In genomic region chr1:133423166-133423542, GRCm38 (mm10) we compare ENCODE assay signal across 8 mouse cellular contexts. TPM values are rescaled to one million over a fixed set of nuclear protein-coding genes. Genes with fewer than 3 reads are reported as not detected.
DNase-seq lines count a peak whose midpoint lies in the region; ATAC-seq and TF ChIP-seq lines count a peak whose summit lies in the region.

No protein-coding gene starts in this region.

- peak overlapping the region; percentile 18 for H3K4me3 ChIP-seq in C2C12 (ENCODE audit: insufficient read depth, poor library complexity, severe bottlenecking)
- H3K4me3 ChIP-seq in heart, embryonic 14.5 days (ENCODE audit: control insufficient read depth in 1 of 2, insufficient read depth in 1 of 2, low read depth in 1 of 2, low read length in 2 of 2) = peak overlapping the region; percentile 58 to 78
- peak overlapping the region; percentile 60 for H3K4me3 ChIP-seq in liver, embryonic 12.5 days
- H3K4me3 ChIP-seq in stomach, postnatal 0 days (ENCODE audit: low read depth, low read length) = peak overlapping the region; percentile 75

- TF ChIP-seq EP300 in stomach, postnatal 0 days (optimal IDR thresholded peaks at IDR 0.05) = no peak

- peak; percentile 53 for DNase-seq in adrenal gland, postnatal 14 days
- no peak for DNase-seq in adrenal gland, adult 2 months
- DNase-seq in stomach, postnatal 0 days (ENCODE audit: low spot score) = peak; percentile 46
- no peak for DNase-seq in frontal cortex, postnatal 36 days (ENCODE audit: low spot score in 2 of 2)
- DNase-seq in spleen, postnatal 14 days (ENCODE audit: low spot score in 2 of 2) = no peak

- WGBS in heart, embryonic 14.5 days = 0% methylated on average over 31 of the region's 31 CpGs
- under 1% methylated on average over 31 of the region's 31 CpGs for WGBS in liver, embryonic 12.5 days (ENCODE audit: insufficient replicate concordance)
- WGBS in stomach, postnatal 0 days = under 1% methylated on average over 31 of the region's 31 CpGs

- peak overlapping the region; percentile 100 for H3K4me2 ChIP-seq in heart, embryonic 14.5 days (ENCODE audit: low read length)
- peak overlapping the region; percentile 76 for H3K4me2 ChIP-seq in liver, embryonic 12.5 days
- peak overlapping the region; percentile 98 for H3K4me2 ChIP-seq in stomach, postnatal 0 days (replicated peaks; ENCODE audit: low read depth)

- H3K36me3 ChIP-seq in C2C12 (ENCODE audit: control insufficient read depth, insufficient read depth) = no peaks in the 10 kb centered on the region
- H3K36me3 ChIP-seq in heart, embryonic 14.5 days (ENCODE audit: control insufficient read depth, insufficient read depth, low read length) = no peaks in the 10 kb centered on the region
- H3K36me3 ChIP-seq in liver, embryonic 12.5 days = no peaks in the 10 kb centered on the region
- H3K36me3 ChIP-seq in stomach, postnatal 0 days (ENCODE audit: control insufficient read depth, insufficient read depth, low read length) = no peaks in the 10 kb centered on the region

- H3K27me3 ChIP-seq in C2C12 (ENCODE audit: control insufficient read depth, insufficient read depth, insufficient read length) = peaks cover 60% of the 10 kb centered on the region
- H3K27me3 ChIP-seq in heart, embryonic 14.5 days (ENCODE audit: control insufficient read depth, insufficient read depth, low read length) = no peaks in the 10 kb centered on the region; the same call in 1 of the 2 replicates
- peaks cover 82% of the 10 kb centered on the region for H3K27me3 ChIP-seq in liver, embryonic 12.5 days (replicated peaks)
- no peaks in the 10 kb centered on the region for H3K27me3 ChIP-seq in stomach, postnatal 0 days (ENCODE audit: control insufficient read depth, insufficient read depth, low read length)

- peak overlapping the region; percentile 8 to 87; a peak in 2 of 4 replicates for H3K27ac ChIP-seq in heart, embryonic 14.5 days (replicated peaks in 1 of 2; ENCODE audit: control insufficient read depth in 1 of 2, insufficient read depth in 1 of 2, low read depth in 2 of 2, low read length in 2 of 2)
- H3K27ac ChIP-seq in liver, embryonic 12.5 days = 0 out of 2 replicates have a peak overlapping the region, but pooled peaks have one; percentile 72
- peak overlapping the region; percentile 92 for H3K27ac ChIP-seq in stomach, postnatal 0 days (replicated peaks)

- H3K79me2 ChIP-seq in C2C12 (ENCODE audit: control insufficient read depth, insufficient read depth) = no peaks in the 10 kb centered on the region

- peak; percentile 3; the same call in 1 of the 2 replicates for ATAC-seq in heart, embryonic 14.5 days (ENCODE audit: insufficient number of reproducible peaks, insufficient read depth, low FRiP score, low read depth)
- ATAC-seq in liver, embryonic 12.5 days = no peak
- ATAC-seq in stomach, postnatal 0 days (ENCODE audit: low FRiP score, low TSS enrichment) = no peak

- H3K4me1 ChIP-seq in heart, embryonic 14.5 days (ENCODE audit: control insufficient read depth in 2 of 2, insufficient read depth in 2 of 2, low read length in 2 of 2) = peaks cover 3 to 5% of the 10 kb centered on the region in 2 experiments; a peak in 3 of 4 replicates
- peaks cover 24% of the 10 kb centered on the region; the same call in 1 of the 2 replicates for H3K4me1 ChIP-seq in liver, embryonic 12.5 days
- H3K4me1 ChIP-seq in stomach, postnatal 0 days (replicated peaks; ENCODE audit: control insufficient read depth, insufficient read depth) = peaks cover 8% of the 10 kb centered on the region

- peak overlapping the region; percentile 86 for H3K9ac ChIP-seq in heart, embryonic 14.5 days (ENCODE audit: low read length)
- H3K9ac ChIP-seq in liver, embryonic 12.5 days = peak overlapping the region; percentile 63
- H3K9ac ChIP-seq in stomach, postnatal 0 days (ENCODE audit: low read length) = peak overlapping the region; percentile 80

- H3ac ChIP-seq in C2C12 (ENCODE audit: control insufficient read depth, insufficient read length, low read depth) = peak overlapping the region; percentile 19

- H3K9me3 ChIP-seq in heart, embryonic 14.5 days (ENCODE audit: control insufficient read depth, low read length) = no peaks in the 10 kb centered on the region
- H3K9me3 ChIP-seq in liver, embryonic 12.5 days (replicated peaks) = no peaks in the 10 kb centered on the region
- no peaks in the 10 kb centered on the region for H3K9me3 ChIP-seq in stomach, postnatal 0 days (ENCODE audit: control insufficient read depth, low read length)

- no peaks in the 10 kb centered on the region for H3K79me3 ChIP-seq in C2C12 (ENCODE audit: low read depth)

- no peak for TF ChIP-seq CTCF in C2C12 (IDR thresholded peaks at IDR 0.05; ENCODE audit: control insufficient read depth, insufficient read depth, insufficient read length)
- TF ChIP-seq CTCF in stomach, postnatal 0 days (IDR thresholded peaks at IDR 0.05; ENCODE audit: low read depth) = no peak

TF ChIP-seq in C2C12, 6 proteins besides CTCF, POLR2A, EP300 and RAD21:
- TF ChIP-seq CEBPB (IDR thresholded peaks at IDR 0.05; ENCODE audit: low read depth) (no peak), USF1 (IDR thresholded peaks at IDR 0.05; ENCODE audit: low read depth) (no peak), MYOG (IDR thresholded peaks at IDR 0.05; ENCODE audit: control insufficient read depth, extremely low read depth, insufficient read length) (no peak), MAX (IDR thresholded peaks at IDR 0.05) (no peak), MYOD1 (IDR thresholded peaks at IDR 0.05; ENCODE audit: control insufficient read depth, insufficient read length, low read depth) (no peak), FOSL1 (IDR thresholded peaks at IDR 0.05; ENCODE audit: insufficient read depth, low read length, poor library complexity, severe bottlenecking) (no peak)
TF ChIP-seq in C2C12: peak in this region for 0.

RNA-seq across cellular contexts. Expression of gene Sox13, which starts 1.0 kb away (rescaled TPM):
- 19.3 and 20.0 TPM in 2 replicates for total RNA-seq in adrenal gland, postnatal 14 days (2021)
- 10 to 100 TPM; 14.5 to 18.0 TPM for total RNA-seq in adrenal gland, adult 2 months (2021)
- polyA plus RNA-seq in adrenal gland, adult 2 months (2012; rRNA removed) = 24.1 and 26.2 TPM in 2 replicates
- polyA plus RNA-seq in C2C12 (2012; fragmentation: generic; extraction: Trizol) = 0.26 TPM
- 3.5 and 5.2 TPM in 2 replicates for polyA plus RNA-seq in heart, embryonic 14.5 days (2014; fragmentation: Nextera tagmentation; extraction: Ambion mirVana)
- 3.4 and 3.7 TPM in 2 replicates for polyA plus RNA-seq in liver, embryonic 12.5 days (2016; fragmentation: Nextera tagmentation; extraction: Ambion mirVana)
- 3.7 and 5.0 TPM in 2 replicates for polyA plus RNA-seq in stomach, postnatal 0 days (2015; fragmentation: Nextera tagmentation; extraction: Ambion mirVana)

RNA-seq across cellular contexts. Expression of gene Etnk2, which starts 59.8 kb away (rescaled TPM):
- total RNA-seq in adrenal gland, postnatal 14 days (2021) = 7.6 and 28.3 TPM in 2 replicates
- total RNA-seq in adrenal gland, adult 2 months (2021) = 10 to 100 TPM in 1 of 2 experiments, 1 to 10 TPM in 1; 6.2 to 13.5 TPM
- 8.2 and 10.0 TPM in 2 replicates for polyA plus RNA-seq in adrenal gland, adult 2 months (2012; rRNA removed)
- polyA plus RNA-seq in C2C12 (2012; fragmentation: generic; extraction: Trizol) = not detected
- polyA plus RNA-seq in heart, embryonic 14.5 days (2014; fragmentation: Nextera tagmentation; extraction: Ambion mirVana) = 0.85 and 1.6 TPM in 2 replicates
- polyA plus RNA-seq in liver, embryonic 12.5 days (2016; fragmentation: Nextera tagmentation; extraction: Ambion mirVana) = 4.0 and 4.1 TPM in 2 replicates
- 2.8 and 4.2 TPM in 2 replicates for polyA plus RNA-seq in stomach, postnatal 0 days (2015; fragmentation: Nextera tagmentation; extraction: Ambion mirVana)

Comparison
In these comparisons a context has a peak if more than half of its experiments do, and no peak if none do; other contexts are left out.
1. DNase-seq: peak in adrenal gland, postnatal 14 days (single experiment) and stomach, postnatal 0 days (single experiment); none in adrenal gland, adult 2 months (single experiment), frontal cortex, postnatal 36 days (0 of 2) and spleen, postnatal 14 days (0 of 2).
2. H3K4me3 ChIP-seq: peak in every context shown above with its lines; median percentile 75 in stomach, postnatal 0 days; 68 in heart, embryonic 14.5 days; 60 in liver, embryonic 12.5 days; 18 in C2C12.
3. Peak in every context shown above with its lines, with median percentiles within 50 percentile points of each other: H3K27ac ChIP-seq, H3K4me2 ChIP-seq and H3K9ac ChIP-seq.